Mouse (Mus musculus) cerebellum, adult 9-11 months (tissue): ENCODE results near the gene 1700029J07Rik.

Experiments
- DNase-seq: peaks from one replicate; pipeline ENCODE4 v3.0.0; 2022

The 1700029J07Rik gene

DNA sequence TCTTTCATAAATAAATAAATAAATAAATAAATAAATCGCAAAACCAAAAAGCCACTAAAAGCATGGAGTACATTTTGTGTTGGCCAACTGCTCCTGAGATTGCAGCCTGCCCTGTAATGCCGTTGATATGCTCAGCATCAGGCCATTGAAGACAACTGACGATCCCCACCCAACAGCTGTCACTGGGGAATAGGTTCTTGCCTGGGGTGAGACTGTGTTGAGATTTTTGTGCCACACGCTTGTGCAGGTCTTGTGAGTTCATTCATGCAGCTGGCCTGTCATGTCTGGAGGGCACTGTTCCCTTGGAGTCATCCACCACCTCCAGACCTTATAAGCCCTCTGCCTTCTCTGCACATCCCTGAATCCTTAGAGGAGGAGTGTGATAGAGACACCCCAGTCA lies 28.8 kb downstream of the 1700029J07Rik start:
- DNase-seq, result no peak

GRCm38 (mm10) chr8:45936986-45937385 lies 38.1 kb downstream of the 1700029J07Rik start:
- DNase-seq, result no peak

- DNase-seq, result peak; percentile 80
Measured at GRCm38 (mm10) chr8:45934582-45935014, 40.5 kb downstream of the 1700029J07Rik start, which contains the start of gene Ccdc110. Gene Ccdc110, plus strand, starts transcription at chr8:45934619.

DNA sequence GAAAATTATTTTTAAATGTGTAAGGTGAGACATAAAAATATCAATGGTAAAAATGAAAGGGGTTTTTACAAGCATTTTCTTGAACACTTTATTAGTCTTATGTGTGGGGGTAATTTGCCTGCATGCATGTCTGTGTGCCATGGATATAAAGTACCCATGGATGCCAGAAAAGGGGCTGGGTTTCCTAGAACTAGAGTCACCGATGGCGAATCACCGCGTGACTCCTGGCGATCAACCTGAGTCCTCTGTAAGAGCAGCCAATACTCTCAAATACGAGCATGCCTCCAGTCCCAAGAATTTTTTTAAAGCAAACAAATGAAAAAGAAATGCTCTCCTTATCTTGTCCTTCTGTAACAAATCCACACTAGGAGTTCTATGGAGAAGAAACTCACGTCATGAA lies 52.9 kb downstream of the 1700029J07Rik start:
- DNase-seq, result no peak

DNA sequence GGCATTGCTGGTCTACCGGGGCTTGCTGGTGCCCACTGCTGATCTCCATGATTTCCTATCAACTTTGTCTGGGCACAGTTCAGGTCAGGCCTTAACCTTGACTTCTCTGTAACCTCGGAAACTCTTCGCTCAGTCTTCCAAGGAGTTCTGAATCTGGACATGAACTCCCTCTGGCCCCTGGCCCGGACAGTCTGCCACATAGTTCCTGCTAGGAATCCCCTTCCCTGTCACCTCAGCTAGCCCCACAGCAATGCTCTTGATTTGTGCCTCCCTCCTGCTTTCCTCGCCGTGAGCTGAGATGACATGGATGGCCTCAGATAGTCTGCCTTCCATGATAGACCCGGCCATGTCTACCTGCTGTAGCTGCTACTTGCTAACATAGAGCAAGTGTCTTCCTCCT lies 54.7 kb downstream of the 1700029J07Rik start:
- DNase-seq, result no peak

GRCm38 (mm10) chr8:45918891-45919290 lies 56.2 kb downstream of the 1700029J07Rik start:
- no peak for DNase-seq

GRCm38 (mm10) chr8:45917040-45917679 lies 57.9 kb downstream of the 1700029J07Rik start:
- DNase-seq, result no peak

GRCm38 (mm10) chr8:45916496-45916895 lies 58.6 kb downstream of the 1700029J07Rik start:
- DNase-seq, result no peak

GRCm38 (mm10) chr8:45913707-45914106 lies 61.3 kb downstream of the 1700029J07Rik start:
- DNase-seq, result no peak

DNA sequence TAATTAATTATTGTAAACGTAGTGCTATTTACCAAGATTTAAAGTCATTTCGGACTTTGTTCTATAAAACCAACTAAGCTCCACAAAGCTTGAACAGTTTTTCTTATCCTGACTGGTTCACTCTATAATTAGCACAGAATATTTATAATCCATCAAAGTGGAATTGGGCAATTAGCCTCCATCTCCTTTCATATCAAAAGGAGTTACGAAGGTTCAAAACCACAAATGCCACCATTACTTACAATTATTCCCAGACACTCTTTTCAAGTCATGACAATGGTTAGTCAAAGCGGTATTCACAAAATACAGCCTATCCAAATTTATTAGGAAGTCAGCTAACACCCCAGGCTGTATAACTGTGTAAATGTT lies 68.8 kb downstream of the 1700029J07Rik start:
- DNase-seq, result no peak

DNA sequence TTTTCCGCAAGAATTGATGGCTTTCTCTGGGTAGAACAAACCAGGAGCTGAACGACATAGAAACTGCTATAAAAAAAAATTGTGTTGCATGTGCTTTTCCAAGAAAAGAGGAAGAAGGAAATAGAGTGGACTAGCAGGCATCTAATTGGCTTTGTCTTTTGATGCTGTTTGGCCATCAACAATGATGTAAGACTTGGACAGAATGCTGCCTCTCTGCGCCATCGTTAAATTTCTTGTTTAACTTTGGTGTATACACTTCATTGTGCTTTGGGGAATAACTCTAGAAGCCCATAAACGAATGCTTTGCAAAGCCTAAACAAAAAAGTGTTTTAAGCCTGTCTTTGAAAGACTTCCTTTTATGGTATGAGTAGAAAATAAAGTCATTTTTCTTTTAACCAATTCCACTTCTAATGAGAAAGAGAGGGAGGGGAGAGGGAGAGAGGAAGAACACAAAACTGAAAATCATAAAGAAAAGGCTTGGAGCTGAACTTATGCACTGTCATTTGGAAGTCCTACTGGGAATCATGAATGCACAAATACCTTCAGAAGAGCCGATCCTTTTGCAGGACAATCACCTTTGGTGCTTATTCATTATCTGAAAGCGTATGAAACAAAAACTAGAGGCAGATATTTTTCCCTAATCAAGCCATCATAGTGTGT lies 69.3 kb downstream of the 1700029J07Rik start:
- no peak for DNase-seq

DNA sequence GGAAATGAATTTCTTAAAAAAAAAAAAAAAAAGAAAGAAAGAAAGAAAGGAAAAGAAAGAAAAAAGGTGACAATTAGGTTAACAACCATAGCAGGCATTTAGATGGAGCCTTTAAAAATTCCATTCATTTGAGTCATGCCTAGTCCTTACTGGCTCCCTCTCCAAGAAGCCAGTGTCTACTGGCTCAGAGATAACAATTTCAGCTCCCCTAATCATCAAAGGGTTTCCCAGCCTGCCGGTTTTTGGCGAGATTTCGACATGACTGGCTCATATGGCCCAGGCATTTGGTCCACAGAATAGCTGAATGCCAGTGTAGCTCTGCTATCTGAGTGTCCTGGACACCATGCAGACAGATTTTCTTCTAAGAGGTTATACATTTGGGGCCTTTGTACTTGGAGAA lies 71.4 kb downstream of the 1700029J07Rik start:
- no peak for DNase-seq
